Mouse (Mus musculus) gastrocnemius, postnatal 4 days (tissue): Measurements from ENCODE around the gene Alkbh1. TPM values are rescaled to one million over a fixed set of nuclear protein-coding genes. Genes with fewer than 3 reads are reported as not detected.

Experiments used
- DNase-seq, 2 experiments: peaks; one replicate each; pipeline ENCODE4 v3.0.0; 2021 to 2022; ENCODE audit warnings: low spot score in 2 of 2, mixed read lengths in 2 of 2
- microRNA-seq: library from miRNA; unstranded; fragments of <30 nt; microRNA quantifications from one replicate; pipeline ENCODE4 v1.2.0, GENCODE M21; 2021
- total RNA-seq, 2 experiments: library from RNA; stranded (reverse); gene quantifications; 2 replicates each; pipeline ENCODE4 v1.2.3; 2021

Gene Alkbh1
- total RNA-seq, 2 experiments from 2014 or later: 16.2 to 16.5 TPM

GRCm38 (mm10) chr12:87387171-87388121 is 56.4 kb downstream of the Alkbh1 start:
- peak in 1 of 2 experiments; percentile 26 for DNase-seq

GRCm38 (mm10) chr12:87385051-87385450 is 58.8 kb downstream of the Alkbh1 start:
- no peak for DNase-seq

GRCm38 (mm10) chr12:87381380-87381682 is 62.5 kb downstream of the Alkbh1 start:
- no peak for DNase-seq

GRCm38 (mm10) chr12:87380586-87381379 is 63.0 kb downstream of the Alkbh1 start:
- no peak for DNase-seq

- no peak for DNase-seq
Observed at GRCm38 (mm10) chr12:87379496-87379895, 64.3 kb downstream of the Alkbh1 start.

Small RNAs within 50 kb of the gene (microRNA-seq; reads per million reads assigned to microRNA genes)
- 59.7 reads per million, percentile 44 among the genes with 10 or more reads in this experiment for gene Mir3068

Other genes starting within 250 kb of the Alkbh1 start
- under 1 TPM; 0.36 to 0.86 TPM for gene Samd15, start 244.3 kb downstream of the Alkbh1 start, total RNA-seq
- gene Tmed8, start 243.6 kb downstream of the Alkbh1 start, total RNA-seq: 1 to 10 TPM; 3.8 to 4.6 TPM
- under 1 TPM in 1 of 2 experiments, not detected in 1; 0.22 TPM for gene Noxred1, start 205.3 kb downstream of the Alkbh1 start, total RNA-seq
- 10 to 100 TPM; 18.1 to 20.7 TPM for gene Vipas39, start 177.8 kb downstream of the Alkbh1 start, total RNA-seq
- 100 to 1,000 TPM; 102 to 104 TPM for gene Ahsa1, start 177.5 kb downstream of the Alkbh1 start, total RNA-seq
- under 1 TPM; 0.25 to 0.41 TPM for gene Ism2, start 144.3 kb downstream of the Alkbh1 start, total RNA-seq
- gene Sptlc2, start 55.7 kb downstream of the Alkbh1 start, total RNA-seq: 10 to 100 TPM; 41.7 to 44.1 TPM
- gene Slirp, start 121 bp downstream of the Alkbh1 start, total RNA-seq: 100 to 1,000 TPM; 164 to 167 TPM
- 10 to 100 TPM; 55.7 to 61.5 TPM for gene Snw1, start 28.3 kb upstream of the Alkbh1 start, total RNA-seq
- not detected for gene Gm5788, start 50.7 kb upstream of the Alkbh1 start, total RNA-seq
- gene Gm8300, start 70.3 kb upstream of the Alkbh1 start, total RNA-seq: not detected
- gene Oog1, start 158.7 kb upstream of the Alkbh1 start, total RNA-seq: not detected
- not detected for gene Gm4027, start 174.9 kb upstream of the Alkbh1 start, total RNA-seq
- gene Gm16381, start 200.6 kb upstream of the Alkbh1 start, total RNA-seq: not detected